Mouse (Mus musculus) gastrocnemius, postnatal 4 days (tissue): ENCODE measurements at regions not wholly inside any gene's neighbourhood (a gene's known extent, or its start where the extent isn't known, plus 50 kb on each side); places are given as distances from the start of the nearest gene placed in this dataset.
A peak's percentile ranks its signal among the peaks of the same experiment; 100 is the strongest.

ENCODE experiments used
- DNase-seq, 2 experiments: peaks; one replicate each; pipeline ENCODE4 v3.0.0; 2021 to 2022; ENCODE audit warnings: low spot score in 2 of 2, mixed read lengths in 2 of 2

GRCm38 (mm10) chr1:47097084-47097996 is 204.7 kb upstream of the Slc39a10 start:
- no peak for DNase-seq

DNA sequence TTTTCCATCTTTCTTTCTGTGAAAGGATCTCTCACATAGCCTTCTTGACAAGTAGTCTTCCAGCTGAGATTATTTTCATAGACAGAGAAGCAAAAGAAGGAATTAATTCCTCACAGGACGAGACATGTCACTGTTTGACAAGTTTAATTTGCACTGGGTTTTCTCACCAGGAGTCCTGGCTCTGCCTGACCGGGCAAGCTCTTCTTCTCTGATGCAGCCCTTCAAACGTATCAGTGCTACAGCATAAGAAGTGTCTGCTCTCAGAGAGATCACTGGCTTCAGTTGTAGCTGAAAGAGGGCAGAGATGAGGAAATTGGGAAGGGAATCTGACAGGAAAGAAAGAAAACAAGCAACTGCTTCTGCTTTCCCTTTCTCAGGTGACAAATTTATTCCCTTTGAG is 201.8 kb upstream of the Slc39a10 start:
- no peak for DNase-seq

DNA sequence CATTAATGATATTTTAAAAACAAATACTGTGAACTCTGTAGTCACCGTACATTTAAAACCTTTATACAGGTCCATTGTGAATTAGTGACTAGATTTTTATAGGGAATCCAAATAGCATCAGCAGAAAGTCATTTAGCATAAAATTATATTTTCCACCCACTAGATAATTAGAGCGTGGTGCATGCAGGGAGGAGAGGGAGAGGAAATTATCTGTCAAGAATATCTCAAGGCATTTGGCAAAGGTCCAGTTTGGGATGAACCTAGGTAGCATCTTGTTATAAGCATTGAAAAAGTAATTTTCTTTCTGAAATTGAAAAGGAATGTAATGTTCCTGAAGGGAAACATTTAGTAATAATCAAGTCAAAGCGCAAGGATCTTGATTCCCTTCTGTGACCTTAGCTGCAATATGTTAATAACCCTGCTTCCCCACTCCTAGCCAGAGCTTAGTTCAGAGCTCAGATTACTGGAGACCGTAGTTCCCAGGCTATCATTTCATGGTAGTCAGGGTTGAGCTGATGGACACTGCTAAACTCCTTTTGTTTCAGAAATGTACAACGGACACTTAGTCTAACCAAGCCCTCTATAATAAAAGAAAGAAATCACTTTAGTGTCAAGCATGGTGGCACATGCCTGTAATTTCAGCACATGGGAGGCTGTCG is 200.8 kb upstream of the Slc39a10 start:
- no peak for DNase-seq

DNA sequence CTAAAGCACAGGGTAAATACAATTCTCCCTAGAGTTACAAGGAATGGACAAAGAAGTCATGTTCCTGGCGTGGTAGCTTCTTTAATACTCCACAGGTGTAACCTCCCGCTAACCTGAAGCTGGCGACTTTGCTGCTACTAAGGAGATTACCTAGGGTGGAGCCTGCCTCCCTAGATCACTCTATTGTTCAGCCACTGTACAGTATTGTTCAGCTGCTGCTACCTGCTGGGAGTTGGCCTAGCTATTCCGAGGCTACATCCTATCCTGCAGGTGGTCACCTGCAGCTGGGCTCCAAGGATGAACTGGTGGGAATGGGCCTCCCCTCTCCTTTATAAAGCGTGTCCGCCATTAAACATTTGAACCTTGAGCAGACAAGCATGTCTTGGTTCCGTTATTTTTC is 183.8 kb upstream of the Slc39a10 start:
- no peak for DNase-seq

GRCm38 (mm10) chr1:47058149-47058548 is 165.5 kb upstream of the Slc39a10 start:
- no peak for DNase-seq

- DNase-seq: no peak
Observed at GRCm38 (mm10) chr1:47057344-47057743, 164.7 kb upstream of the Slc39a10 start.

DNA sequence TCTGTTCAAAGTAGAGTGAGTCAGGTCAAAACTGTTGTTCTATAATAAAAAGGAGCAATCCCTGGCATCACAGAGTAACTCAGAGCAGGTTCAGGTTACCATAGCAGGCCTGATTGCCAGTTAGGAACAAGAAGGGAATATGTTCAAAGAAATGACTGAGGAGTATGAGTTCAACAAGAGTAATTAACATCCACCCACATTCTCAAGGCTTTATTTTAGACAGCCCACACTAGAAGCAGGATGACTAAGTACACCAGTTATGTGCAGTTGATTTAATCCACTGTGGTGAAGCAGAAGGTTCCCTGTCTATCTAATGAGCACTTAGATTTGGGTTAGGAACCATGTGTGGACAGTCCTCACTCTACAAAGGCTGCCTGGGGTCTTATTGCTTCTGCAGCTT is 158.5 kb upstream of the Slc39a10 start:
- DNase-seq: no peak

DNA sequence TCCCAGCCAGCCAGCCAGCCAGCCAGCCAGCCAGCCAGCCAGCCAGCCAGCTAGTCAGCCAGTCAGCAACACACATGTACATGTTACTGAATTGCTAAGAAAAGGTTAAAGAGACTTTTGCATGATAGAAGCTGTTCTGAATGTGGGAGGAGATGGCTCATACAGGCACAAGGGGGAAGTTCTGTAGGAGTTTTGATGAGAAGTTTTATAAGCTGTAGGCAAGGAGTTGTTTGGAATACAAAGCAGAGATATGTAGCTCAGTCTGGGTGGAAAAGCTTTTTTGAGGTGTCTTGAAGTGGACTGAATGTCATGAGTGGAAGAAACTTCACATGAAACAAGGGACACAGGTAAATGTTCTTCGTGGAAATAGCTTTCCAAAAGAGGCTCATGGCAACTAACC is 157.8 kb upstream of the Slc39a10 start:
- no peak for DNase-seq

DNA sequence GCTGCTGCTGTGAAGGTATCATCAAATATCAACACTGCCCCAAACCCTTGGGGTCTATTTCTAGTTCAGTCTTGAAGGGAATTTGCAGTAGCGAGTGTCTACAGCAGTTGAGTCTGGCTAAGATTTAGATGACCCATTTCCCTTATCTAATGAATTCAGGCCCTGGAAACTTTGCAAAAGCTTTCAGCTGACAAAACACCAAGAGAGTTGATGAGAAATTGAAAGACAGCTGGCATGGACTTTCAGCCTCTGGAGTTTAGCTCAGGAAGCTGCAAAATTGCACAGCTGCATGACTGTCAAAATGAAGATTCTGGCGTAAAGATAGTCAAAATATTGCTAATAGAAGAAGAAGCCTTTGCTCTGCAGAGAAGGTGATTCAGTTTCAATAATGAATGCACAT is 144.9 kb upstream of the Slc39a10 start:
- peak in 1 of 2 experiments; percentile 8 for DNase-seq

GRCm38 (mm10) chr1:47019356-47019755 is 126.7 kb upstream of the Slc39a10 start:
- no peak for DNase-seq

- DNase-seq: no peak
Observed at GRCm38 (mm10) chr1:47014526-47014925, 121.9 kb upstream of the Slc39a10 start.

- no peak for DNase-seq
Observed at GRCm38 (mm10) chr1:47003746-47004145, 111.1 kb upstream of the Slc39a10 start.

DNA sequence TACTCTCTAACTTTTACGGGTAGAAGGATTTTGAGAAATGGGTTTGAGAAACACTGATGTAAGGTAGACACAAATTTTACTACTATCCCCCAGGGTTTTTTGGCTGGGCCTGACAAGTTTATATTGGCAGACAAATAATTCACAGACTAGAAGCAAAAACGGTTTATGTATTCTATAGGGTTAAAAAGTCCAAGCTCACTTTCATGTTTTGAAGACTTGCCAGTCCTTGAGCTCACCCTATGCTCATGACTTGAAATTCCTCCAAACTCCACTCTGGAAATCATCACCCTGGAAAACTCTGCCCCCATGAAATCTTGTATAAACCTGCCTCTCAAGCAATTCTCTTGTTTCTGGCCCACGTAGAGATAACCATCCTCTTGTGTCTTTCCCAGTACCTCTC is 106.7 kb upstream of the Slc39a10 start:
- no peak for DNase-seq

DNA sequence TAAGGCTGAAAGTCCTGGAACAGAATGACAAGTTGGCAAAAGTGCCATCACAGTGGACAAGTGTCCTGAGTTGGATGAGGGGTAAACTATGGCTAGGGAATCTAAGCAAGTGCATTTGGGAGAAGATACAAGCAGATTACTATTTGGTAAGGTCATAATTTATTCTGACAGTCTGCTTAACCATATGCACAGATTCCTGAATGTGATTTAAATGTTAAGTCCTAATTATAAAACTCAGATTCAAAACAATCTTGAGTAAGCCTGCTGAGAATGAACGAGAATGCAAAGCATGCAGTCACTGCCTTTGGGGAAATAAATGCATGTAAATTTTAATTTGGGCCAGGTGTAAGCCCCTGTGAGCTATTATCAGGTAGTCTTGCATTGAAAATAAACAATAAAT is 93.3 kb upstream of the Slc39a10 start:
- DNase-seq: no peak

DNA sequence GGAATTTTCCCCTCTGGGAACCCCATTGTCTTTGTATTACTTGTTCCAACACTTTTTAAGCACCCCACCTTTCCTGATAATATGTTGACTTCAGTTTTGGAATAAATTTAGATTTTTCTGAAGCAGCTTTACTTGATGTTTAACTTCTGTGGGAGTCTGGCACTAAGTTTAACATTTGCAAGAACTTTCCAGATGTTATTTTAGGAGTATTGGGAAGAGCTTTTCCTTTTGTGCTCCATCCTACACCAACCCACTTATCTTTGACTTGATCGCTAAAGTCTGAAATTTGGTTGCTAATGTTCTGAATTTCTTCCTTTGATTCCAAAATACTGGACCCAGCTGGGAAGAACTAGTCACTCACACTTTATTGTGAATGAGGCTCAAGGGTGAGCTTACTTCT is 90.4 kb upstream of the Slc39a10 start:
- no peak for DNase-seq

GRCm38 (mm10) chr1:46970470-46970869 is 77.8 kb upstream of the Slc39a10 start:
- DNase-seq: peak; percentile 18 to 52

- DNase-seq: no peak
Observed at GRCm38 (mm10) chr1:46968361-46968760, 75.7 kb upstream of the Slc39a10 start.

GRCm38 (mm10) chr1:46966917-46967266 is 74.2 kb upstream of the Slc39a10 start:
- no peak for DNase-seq

DNA sequence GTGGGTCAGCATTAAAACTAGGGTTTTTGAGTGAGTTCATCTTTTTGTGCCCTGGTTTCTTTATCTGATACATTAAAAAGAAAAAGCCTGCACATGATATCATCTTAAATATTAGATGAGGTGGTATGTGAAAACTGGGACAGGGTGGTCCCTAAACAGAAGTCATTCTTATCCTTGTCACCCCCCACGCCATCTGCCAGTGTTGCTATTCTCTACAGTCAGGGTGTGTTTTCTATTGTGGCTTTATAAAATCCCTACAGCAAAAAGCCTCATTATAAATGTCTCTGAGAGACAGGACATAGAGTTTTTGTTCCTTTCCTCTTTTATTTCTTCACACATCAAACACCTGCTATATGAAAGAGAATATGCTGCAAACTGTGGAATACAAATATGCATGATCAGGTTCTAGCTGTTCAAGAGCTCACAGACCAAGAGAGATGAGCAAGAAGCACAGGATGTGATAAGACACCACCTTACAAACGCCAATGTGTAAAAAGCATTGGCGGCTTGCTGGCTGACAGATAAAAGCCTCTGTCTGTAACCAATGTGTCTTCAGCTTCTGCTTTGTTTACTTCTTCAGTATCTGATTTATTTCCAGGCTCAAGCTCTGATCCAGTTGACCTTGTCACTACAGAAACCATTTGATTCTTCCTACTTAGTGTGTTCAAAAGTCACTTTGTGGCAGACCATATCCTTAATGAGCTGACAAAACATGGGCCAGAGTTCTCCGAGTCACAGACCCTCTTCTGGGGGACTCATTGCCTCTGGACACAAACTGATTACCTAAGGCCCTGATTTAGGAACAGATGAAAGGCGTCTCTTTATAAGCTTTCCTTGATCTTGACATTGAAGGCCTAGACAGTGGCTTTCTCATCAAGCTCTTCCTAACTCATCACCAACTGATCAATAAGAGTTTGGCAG is 73.6 kb upstream of the Slc39a10 start:
- DNase-seq: no peak

DNA sequence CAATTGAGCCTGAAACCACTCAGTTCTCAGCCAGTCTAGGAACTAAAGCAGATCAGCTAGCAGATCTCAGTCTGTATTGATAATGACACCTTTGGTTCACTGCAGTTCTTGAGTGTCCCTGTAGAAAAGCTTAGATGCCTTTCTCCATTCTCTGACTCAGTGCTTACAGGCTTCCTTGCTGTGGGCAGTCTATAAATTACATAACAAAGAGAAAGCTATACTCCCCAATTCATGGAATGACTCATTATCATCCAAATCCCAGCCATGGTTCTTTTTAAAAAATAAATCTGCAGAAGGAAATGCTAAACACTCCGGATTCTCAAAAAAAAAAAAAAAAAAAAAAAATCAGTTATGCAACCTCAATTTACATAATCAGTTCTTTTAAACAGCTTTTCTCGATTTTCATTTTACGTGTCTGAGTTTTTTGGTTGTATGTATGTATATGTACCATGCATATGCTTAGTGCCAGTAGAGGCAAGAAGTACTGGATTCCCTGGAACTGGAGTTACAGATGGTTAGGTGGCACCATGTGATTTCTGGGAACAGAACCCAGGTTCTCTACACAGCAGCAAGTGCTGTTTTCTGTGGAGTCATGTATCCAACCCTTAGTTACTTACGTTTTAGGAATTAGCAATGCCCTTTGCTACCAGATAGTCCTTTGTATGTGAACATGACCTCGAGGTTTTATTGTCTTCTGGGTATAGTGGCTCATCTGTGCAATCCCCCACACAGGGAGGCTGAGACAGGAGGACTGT is 71.5 kb upstream of the Slc39a10 start:
- DNase-seq: no peak
